Mouse (Mus musculus) monocyte, adult 2 months (primary cell): ENCODE results near the gene Dnase2a.
"Not testable (repeated sequence)": the region's sequence is repeated elsewhere in the genome, so short reads cannot be mapped to it uniquely, and the experiment has no call there.

Experiments used
- DNase-seq, 2 experiments: peaks; one replicate each; pipeline ENCODE4 v3.0.0; 2022; ENCODE audit warnings: low spot score in 2 of 2, low read depth in 1 of 2

Dnase2a gene

GRCm38 (mm10) chr8:84907493-84907892 is 867 bp upstream of the Dnase2a start:
- DNase-seq = no peak

- DNase-seq = not testable (repeated sequence)
Measured at GRCm38 (mm10) chr8:84907979-84908378, 381 bp upstream of the Dnase2a start.

DNA sequence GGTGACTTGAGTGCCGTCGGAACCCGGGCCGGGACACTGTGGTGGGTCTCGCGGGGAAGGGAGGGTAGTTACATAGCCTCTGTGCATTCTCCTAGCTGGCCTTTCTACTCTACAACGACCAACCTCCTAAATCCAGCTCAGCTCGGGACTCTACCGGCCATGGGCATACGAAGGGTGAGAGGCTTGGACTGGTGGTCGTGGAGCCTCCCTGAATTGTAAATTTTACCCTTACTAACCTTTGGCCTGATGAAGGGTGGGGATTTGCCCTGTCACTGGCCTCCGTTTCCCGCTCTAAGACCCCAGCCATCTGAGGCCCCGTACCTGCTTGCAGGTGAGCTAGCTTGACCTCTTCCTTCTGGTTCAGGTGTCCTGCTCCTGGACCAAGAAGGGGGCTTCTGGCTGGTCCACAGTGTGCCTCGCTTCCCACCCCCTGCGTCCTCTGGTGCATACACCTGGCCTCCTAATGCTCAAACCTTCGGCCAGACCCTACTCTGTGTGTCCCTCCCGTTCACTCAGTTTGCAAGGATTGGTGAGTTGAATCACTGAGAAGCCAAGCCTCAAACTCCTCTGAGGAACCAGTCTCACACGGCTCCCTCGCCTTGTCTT is 905 bp downstream of the Dnase2a start:
- DNase-seq = no peak

DNA sequence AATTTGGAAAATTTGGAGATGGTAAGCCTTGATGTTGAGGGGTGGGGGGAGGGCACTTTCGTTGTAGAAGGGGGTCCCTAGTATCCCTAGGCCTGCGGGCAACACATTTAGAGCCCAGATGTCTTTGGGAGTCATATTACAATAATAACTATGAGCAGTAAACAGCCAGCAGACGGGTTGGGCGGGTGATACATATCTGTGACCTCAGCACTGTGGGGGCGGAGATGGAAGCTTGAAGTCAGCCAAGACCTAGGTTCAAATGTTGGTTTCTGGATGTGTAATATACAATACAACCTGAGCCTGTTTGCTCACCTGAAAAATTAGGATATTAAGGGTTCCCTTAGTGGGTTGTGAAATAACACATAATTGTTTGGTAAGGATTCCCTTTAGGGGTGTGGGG is 1.6 kb downstream of the Dnase2a start:
- DNase-seq = no peak

- no peak for DNase-seq
Measured at GRCm38 (mm10) chr8:84910551-84910950, 2.2 kb downstream of the Dnase2a start.

DNA sequence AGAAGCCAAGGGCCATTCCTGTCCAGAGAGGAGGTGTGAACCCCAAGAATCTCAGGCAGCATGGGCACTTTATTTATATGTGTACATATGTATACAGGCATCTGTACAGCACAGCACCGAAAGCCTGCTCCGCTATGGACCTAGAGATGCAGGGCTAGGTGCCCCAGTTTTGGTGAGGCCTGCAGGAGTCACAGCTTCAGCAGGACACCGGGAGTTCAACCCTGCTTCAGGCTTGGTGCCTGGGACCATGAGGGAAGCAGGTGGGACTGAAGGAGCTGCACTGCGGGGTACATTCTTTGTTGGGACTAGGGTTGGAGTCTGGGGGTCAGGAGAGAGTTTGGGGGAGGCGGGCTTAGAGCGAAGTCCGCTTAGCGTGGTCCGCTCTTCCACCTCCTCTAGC is 3.5 kb downstream of the Dnase2a start:
- no peak for DNase-seq

DNA sequence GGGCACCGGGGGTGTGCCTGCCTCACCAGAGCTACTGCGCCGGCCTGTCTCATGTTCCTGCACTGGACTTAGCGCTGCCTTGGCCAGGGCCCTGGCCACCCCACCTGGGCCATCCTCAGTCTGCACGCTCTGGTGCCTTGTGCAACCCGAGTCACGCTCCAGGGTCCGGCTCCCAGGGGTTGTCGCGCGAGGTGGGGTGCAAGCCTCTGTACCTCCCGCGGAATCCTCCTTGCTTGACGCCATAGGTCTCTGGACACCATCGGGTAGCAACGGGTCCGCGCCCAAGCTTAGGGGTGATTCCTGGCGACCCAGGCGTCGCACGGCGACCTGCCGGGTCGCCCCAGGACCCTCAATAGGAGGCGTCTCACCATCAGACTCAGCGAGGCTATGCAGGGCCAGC is 4.0 kb downstream of the Dnase2a start:
- DNase-seq = no peak

DNA sequence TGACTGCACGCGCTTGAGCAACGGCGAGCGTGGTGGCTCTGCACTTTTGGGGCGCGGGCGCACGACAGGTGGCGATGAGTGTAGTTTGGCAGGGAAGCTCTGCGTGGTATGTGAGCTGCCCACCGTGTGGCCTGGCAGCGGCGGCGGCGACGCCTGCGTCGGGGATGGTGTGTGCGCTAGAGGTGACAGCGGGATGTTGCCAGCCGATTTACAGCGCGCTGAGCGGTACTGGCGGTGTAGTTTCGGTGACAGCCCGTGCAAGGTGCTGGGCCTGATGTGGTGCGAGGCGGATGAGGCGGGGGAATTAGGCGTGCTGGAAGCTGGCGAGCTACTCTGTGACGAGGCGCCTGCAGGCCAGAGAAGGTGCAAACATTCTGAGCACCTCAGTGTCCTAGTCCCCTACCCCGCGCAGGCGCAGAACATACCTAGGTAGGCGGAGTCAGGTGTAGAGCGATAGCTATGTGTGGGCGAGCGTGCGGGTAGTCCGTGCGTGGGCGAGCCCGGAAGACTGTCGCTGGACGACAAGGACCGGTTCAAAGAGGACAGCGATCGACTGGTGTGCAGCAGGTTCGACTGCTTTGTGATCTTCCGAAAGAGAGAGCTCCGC is 4.6 kb downstream of the Dnase2a start:
- DNase-seq = no peak

- no peak for DNase-seq
Measured at GRCm38 (mm10) chr8:84913502-84913900, 5.1 kb downstream of the Dnase2a start.

GRCm38 (mm10) chr8:84913960-84914359 is 5.6 kb downstream of the Dnase2a start:
- DNase-seq = no peak

DNA sequence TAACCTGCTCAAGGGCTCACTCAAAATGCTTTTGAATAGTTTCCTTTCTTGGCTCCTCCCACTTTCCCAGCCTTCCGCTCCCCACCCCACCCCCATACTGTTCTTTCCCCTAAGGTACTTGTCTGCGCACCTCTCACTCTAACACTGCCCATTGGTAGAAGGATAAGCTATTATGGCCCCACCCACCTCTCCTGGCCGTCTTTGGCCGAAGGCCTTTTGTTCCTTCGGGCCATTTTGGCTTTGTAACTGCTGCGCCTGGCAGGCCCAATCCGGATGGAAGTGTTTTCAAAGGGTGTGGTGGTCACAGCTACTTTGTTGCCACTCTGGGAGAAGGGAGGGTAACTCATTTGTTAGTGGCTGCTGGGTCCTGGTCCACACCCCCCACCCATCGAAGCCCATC is 6.9 kb downstream of the Dnase2a start:
- no peak for DNase-seq

DNA sequence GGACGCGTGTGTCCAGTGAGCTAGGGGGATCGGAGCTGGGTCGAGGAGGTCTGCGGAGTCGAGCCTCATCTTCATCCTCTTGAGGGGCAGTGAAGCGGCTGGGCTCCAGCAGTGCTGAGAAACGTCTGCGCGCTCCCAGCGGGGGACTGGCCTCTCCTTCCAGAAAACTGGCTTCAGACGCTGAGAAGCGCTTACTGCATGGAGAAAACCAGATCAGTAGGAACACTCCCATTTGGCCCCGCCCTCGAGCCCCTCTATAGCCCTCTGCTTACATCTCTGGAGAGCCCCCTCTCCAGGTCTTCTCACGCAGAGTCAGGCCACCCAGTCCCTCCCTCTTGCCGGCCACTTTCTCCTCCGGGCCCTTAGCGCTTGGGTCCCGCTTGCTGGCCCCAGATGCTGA is 9.4 kb downstream of the Dnase2a start:
- DNase-seq = no peak

DNA sequence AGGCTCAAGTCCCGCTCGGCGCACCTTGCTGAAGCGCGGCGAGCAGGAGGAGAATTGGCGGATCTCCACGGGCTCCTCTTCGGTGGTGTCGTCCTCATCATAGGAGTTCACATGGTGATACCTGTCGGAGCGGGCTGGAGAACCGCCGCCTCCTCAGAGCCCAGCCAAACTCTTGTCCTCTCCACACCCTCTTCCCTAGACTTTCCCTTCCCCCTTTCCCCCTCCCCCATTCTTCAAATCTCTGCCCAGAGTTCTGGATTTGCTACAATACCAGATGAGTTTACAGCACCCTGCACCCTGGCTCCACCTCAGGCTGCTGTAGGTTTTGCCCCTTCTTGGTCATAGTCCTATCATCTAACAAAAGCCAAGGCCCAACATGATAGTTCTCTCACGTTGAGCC is 10.3 kb downstream of the Dnase2a start:
- no peak for DNase-seq

- no peak for DNase-seq
Measured at GRCm38 (mm10) chr8:84921596-84921995, 13.2 kb downstream of the Dnase2a start.

- no peak for DNase-seq
Measured at GRCm38 (mm10) chr8:84925557-84925956, 17.2 kb downstream of the Dnase2a start.

- DNase-seq = no peak
Measured at GRCm38 (mm10) chr8:84927513-84927912, 19.2 kb downstream of the Dnase2a start.

DNA sequence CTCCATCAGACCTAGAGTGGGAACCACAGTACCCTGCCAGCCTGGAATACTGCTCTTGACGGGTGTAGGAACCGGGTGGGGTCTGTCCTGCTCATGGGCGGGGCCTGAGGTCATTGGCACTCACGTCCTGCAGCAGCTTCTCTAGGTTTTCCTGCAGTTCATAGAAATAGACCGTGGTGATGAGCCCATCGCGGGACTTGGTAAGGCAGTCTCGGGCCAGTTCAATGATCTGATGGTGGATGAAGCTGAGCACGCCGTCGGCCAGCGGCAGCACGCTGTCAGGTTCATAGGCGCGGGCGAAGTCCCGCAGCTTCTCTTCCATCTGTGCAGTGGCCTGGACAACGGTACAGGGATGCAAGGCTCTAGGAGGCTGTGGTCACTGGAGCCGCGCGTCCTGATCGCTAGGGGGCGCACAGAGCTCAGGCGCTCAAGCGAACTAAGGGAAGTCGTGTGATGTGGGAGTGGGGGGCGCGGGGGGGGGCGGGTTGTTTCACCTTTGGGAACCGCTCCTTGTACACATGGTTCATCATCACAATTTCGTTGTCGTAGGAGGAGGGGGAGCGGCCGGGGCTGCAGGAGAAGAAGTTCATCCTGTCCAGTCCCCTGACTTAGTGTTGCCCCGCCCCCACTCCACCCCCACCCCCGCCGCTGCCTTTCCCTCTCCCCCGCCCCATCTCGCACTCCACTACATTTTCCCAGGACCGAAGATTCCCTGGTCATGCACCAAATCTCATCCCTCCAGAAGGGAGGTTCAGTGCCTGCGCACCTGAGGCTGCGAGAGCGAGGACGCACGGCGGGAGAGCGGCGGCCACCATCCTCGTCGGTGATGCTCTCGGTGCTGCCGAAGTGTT is 20.3 kb downstream of the Dnase2a start:
- no peak for DNase-seq

DNA sequence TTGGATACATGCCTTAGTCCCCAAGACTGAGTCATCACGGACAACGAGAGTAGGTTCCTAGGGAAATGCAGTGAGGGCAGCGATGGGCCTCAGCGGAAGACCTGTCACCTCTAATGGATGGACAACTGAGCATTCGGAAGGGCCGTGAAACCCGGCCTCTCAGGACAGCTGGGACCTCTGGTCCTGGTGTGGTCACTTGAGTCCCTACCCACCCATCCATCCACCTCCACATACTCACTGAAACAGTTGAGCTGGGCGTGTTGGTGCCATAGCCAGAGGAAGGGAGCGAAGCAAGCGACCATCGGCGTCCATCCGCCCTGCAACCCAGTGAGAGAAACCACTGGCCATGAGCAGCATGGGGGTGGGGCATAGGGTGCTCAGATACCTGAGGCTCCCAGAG is 22.2 kb downstream of the Dnase2a start:
- DNase-seq = no peak

GRCm38 (mm10) chr8:84933767-84934559 is 25.6 kb downstream of the Dnase2a start:
- DNase-seq = no peak

DNA sequence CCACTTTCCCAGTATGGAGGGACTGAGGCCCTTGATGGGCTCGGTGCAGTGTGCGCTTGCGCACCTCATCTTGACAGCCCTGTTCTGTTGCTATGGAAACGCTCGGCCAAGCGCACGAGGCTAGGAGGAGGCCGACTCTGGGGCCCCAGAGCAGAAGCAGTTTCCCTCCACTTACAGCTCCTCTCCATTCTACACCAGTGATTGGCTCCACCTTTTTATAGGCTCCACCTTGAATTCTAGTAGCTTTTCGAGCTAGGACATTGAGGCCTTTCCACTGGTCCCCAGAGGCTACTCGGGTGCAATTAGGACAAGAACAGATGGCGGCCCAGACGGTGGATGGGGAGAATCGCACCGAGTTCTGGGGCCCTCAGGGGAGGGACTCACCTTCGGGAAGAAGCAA is 26.5 kb downstream of the Dnase2a start:
- no peak for DNase-seq

- DNase-seq = no peak
Measured at GRCm38 (mm10) chr8:84935489-84935888, 27.1 kb downstream of the Dnase2a start.
